Mouse (Mus musculus) cortical plate, adult 2 months (tissue): ENCODE measurements at regions not wholly inside any gene's neighbourhood (a gene's known extent, or its start where the extent isn't known, plus 50 kb on each side); places are given as distances from the start of the nearest gene placed in this dataset.

ENCODE experiments used
- CTCF ChIP-seq: fragments of 200-500 bp; IDR thresholded peaks from 2 replicates; pipeline ENCODE4 v1.5.1; 2011; ENCODE audit warnings: mild to moderate bottlenecking, control low read depth, low read length; ENCODE audit not compliant: insufficient read depth; ENCODE audit errors: extremely low read depth
- POLR2A ChIP-seq: fragments of 200-500 bp; IDR thresholded peaks from 2 replicates; pipeline ENCODE4 v1.6.1; 2011; ENCODE audit warnings: mild to moderate bottlenecking, low read length, control low read depth; ENCODE audit not compliant: insufficient read depth; ENCODE audit errors: extremely low read depth

- no peak for TF ChIP-seq CTCF
- no peak for TF ChIP-seq POLR2A
These were observed 274.2 kb upstream of the Ppargc1a start for GRCm38 (mm10) chr5:51841763-51842162.
